Mouse (Mus musculus) midbrain, embryonic 12.5 days (tissue): Measurements from ENCODE around the gene Magi1. TPM values are rescaled to one million over a fixed set of nuclear protein-coding genes. Genes with fewer than 3 reads are reported as not detected.
"Not testable (repeated sequence)": the region's sequence is repeated elsewhere in the genome, so short reads cannot be mapped to it uniquely, and the experiment has no call there.

ENCODE experiments used
- ATAC-seq: fragments of 200-750 bp; cut with Nextera tagmentation; 2 replicates; pipeline ENCODE4 v1.8.0; 2017; ENCODE audit warnings: low read depth, moderate TSS enrichment, moderate library complexity; ENCODE audit not compliant: low FRiP score
- H3K27ac ChIP-seq: fragments of 300-500 bp; sonication (generic); replicated peaks from 2 replicates; pipeline ENCODE4 v1.5.1; 2016; ENCODE audit warnings: mild to moderate bottlenecking
- H3K27me3 ChIP-seq: fragments of 300-500 bp; sonication (generic); 2 replicates; pipeline ENCODE4 v1.6.1; 2016; ENCODE audit warnings: mild to moderate bottlenecking
- H3K36me3 ChIP-seq: fragments of 300-500 bp; sonication (generic); 2 replicates; pipeline ENCODE4 v1.6.1; 2016
- H3K4me1 ChIP-seq: fragments of 300-500 bp; sonication (generic); 2 replicates; pipeline ENCODE4 v1.6.1; 2016
- H3K4me2 ChIP-seq: fragments of 300-500 bp; sonication (generic); replicated peaks from 2 replicates; pipeline ENCODE4 v1.6.1; 2016; ENCODE audit warnings: mild to moderate bottlenecking, moderate library complexity
- H3K4me3 ChIP-seq: fragments of 300-500 bp; sonication (generic); 2 replicates; pipeline ENCODE4 v1.5.1; 2016; ENCODE audit warnings: mild to moderate bottlenecking
- H3K9ac ChIP-seq: fragments of 300-500 bp; sonication (generic); replicated peaks from 2 replicates; pipeline ENCODE4 v1.6.1; 2016; ENCODE audit warnings: mild to moderate bottlenecking, moderate library complexity
- H3K9me3 ChIP-seq: fragments of 300-500 bp; sonication (generic); 2 replicates; pipeline ENCODE4 v1.6.1; 2016; ENCODE audit warnings: mild to moderate bottlenecking
- WGBS: fragments of 180-500 bp; shearing (Covaris S2); methylation state at CpG from one replicate; pipeline ENCODE4 v1.1.7; 2016; 5-methylcytosine and 5-hydroxymethylcytosine counted together
- polyA plus RNA-seq: library from polyadenylated mRNA; unstranded; fragments of >200 nt; fragmentation: Nextera tagmentation; extraction: Ambion mirVana; gene quantifications from 2 replicates; pipeline ENCODE4 v1.2.1, GENCODE M21; 2016

Magi1 gene
- polyA plus RNA-seq, 1 experiment from 2014 or later: 45.1 TPM

DNA sequence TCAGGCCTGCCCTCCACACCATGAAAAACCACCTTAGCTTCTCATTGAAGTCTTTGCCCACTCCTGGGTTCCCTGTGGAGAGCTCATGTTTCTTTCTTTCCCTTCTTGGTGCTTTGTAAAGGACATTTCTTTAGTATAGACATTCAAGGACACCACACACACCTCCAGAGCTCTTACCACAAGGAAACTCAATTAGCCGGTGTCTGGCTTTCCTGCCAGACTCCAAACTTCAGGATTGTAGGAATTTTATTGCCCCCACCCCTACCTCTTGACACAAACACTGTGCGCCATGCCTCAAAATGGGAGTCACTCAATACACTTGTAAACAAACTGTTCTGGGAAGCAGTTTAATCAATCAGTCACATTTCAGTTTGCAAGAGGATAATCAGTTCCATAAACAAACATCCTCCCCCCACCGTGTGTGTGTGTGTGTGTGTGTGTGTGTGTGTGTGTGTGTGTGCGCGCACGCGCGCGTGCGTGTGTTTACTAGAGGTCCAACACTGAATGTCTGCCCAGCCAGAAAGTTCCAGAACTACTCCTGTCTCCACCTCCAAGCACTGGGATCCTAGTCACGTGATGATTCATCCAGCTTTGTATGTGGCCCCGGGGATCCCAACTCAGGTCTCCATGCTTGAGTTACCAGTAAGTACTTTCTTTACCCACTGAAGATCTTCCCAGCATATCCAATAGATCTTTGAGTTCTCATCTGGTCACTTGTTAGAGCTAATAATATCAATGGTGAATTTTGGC, 618.5 kb downstream of the Magi1 start:
- Histone ChIP-seq H3K27me3 (no peaks in the 10 kb centered on the region), H3K36me3 (no peaks in the 10 kb centered on the region), H3K4me2 (no peak overlapping the region), H3K27ac (no peak overlapping the region), H3K9ac (no peak overlapping the region), H3K4me1 (0 out of 2 replicates have a peak, but pooled peaks cover 3% of the 10 kb centered on the region), H3K4me3 (no peak overlapping the region), H3K9me3 (no peaks in the 10 kb centered on the region)
- WGBS: 91% methylated on average over 12 of the region's 12 CpGs
- no peak for ATAC-seq

DNA sequence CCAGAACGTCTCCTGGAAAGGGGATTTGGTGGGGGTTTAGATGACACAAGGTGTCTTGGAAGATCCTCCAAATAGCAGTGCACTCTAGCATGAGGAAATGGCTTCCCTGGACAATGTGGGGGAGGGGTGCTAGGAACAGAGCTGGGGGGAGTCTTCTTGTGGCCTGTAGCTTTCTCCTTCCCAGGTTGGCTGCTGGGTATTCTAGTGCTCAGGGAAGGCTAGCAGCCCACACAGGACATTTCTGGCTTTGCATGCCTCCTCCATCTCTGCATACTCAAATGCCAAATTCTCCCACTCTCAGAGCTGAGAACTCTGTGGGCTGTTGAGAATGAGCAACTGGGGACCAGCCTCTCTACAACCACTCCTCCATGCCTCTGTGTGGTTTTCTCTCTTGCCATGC, 622.6 kb downstream of the Magi1 start:
- H3K27ac ChIP-seq: no peak overlapping the region
- no peaks in the 10 kb centered on the region for H3K27me3 ChIP-seq
- H3K9ac ChIP-seq: no peak overlapping the region
- 56% methylated on average over 1 of the region's 1 CpGs for WGBS
- no peaks in the 10 kb centered on the region for H3K9me3 ChIP-seq
- H3K4me3 ChIP-seq: no peak overlapping the region
- H3K36me3 ChIP-seq: no peaks in the 10 kb centered on the region
- no peak overlapping the region for H3K4me2 ChIP-seq
- no peak for ATAC-seq
- H3K4me1 ChIP-seq: no peaks in the 10 kb centered on the region

DNA sequence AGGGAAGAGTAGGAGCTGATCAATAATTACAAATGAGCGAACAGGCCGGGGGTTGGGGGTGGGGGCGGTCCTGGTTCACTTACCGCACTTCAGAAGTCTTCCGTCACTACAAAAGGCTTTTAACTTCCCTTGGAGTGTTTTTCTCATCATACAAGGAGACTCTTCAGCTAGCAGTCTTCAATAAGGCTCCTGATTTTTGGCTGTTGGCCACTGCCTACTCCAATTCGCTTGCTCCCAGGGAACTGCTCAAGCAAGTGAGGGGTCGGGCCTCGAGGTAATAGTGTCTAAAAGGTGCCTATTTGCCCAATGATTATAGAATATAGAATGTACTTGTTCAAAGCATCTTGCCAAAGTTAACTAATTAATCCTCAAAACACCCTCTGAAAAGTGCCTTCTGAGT, 624.2 kb downstream of the Magi1 start:
- Histone ChIP-seq H3K27me3 (no peaks in the 10 kb centered on the region), H3K4me1 (no peaks in the 10 kb centered on the region), H3K9ac (no peak overlapping the region), H3K4me2 (no peak overlapping the region), H3K4me3 (no peak overlapping the region), H3K9me3 (no peaks in the 10 kb centered on the region), H3K36me3 (no peaks in the 10 kb centered on the region), H3K27ac (no peak overlapping the region)
- 66% methylated on average over 8 of the region's 8 CpGs for WGBS
- ATAC-seq: no peak

DNA sequence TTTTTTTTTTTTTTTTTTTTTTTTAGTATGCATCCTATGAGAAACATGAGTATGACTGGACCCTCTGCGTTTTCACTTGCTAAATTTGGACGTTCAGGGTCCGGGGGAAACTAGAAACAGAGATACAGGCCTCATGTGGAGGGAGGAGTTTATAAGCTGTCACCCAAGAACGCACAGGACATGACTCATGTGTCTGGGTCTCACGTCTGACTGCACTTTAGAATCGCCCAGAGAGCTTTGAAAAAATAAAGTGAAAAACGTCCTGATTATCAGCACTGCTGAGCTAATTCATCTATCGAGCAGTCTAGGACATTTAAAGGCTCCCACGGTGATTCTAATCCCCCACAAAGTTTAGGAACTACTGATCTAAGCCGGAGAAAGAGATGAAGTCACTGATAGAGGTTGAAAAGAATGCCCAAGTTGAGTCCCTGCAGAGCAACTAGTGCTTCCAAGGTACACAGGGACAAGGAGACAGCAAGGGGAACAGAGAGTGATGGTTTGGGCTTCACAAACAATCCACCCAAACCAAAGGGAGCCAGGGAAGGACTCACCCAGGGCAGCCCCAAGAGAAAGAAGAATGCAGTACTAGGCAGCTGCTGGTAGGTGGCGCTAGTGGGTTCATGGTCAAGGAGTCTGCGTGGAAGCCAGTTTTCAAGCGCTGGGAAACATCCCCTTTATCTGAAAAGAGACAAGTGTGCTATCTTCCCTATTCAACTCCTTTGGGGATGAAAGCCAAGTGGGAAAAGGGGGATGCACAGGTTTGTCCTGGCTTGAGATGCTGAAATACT, 626.3 kb downstream of the Magi1 start:
- no peaks in the 10 kb centered on the region for H3K9me3 ChIP-seq
- no peaks in the 10 kb centered on the region for H3K36me3 ChIP-seq
- H3K9ac ChIP-seq: no peak overlapping the region
- 38% methylated on average over 13 of the region's 13 CpGs for WGBS
- no peaks in the 10 kb centered on the region for H3K27me3 ChIP-seq
- no peak for ATAC-seq
- H3K4me1 ChIP-seq: no peaks in the 10 kb centered on the region
- H3K27ac ChIP-seq: no peak overlapping the region
- no peak overlapping the region for H3K4me2 ChIP-seq
- no peak overlapping the region for H3K4me3 ChIP-seq

DNA sequence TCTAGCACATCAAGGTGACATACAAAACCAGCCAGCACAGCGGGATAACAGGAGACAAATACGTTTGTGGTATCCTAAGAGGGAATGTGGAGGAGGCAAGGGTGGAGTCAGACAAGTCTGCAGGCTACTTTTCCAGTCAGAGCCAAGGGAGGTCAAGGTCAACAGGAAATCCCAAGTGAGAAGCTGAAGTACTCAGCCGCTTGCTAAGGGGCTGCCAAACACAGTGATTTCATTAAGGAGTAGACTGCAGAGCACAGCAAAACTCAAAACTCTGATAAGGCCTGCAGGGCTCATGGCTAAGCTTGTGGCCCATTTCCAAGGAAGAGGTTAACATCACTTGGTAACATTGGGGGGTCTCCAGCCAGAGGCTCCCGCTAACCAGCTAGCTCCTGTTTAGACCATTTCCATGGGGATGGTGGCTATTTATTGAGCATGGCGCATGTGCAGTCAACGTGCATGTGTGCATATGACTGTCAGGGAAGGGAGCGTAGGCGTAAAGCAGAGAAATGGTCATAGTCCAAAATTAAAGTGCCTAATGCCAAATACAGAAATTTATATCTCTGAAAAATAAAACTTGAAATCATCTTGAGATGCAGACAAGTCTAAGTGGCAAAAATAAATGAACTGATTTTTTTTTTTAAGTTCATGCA, 635.0 kb downstream of the Magi1 start:
- H3K9ac ChIP-seq: no peak overlapping the region
- H3K4me1 ChIP-seq: no peaks in the 10 kb centered on the region
- no peaks in the 10 kb centered on the region for H3K36me3 ChIP-seq
- 82% methylated on average over 8 of the region's 8 CpGs for WGBS
- ATAC-seq: no peak
- no peak overlapping the region for H3K27ac ChIP-seq
- no peaks in the 10 kb centered on the region for H3K9me3 ChIP-seq
- H3K27me3 ChIP-seq: no peaks in the 10 kb centered on the region
- no peak overlapping the region for H3K4me3 ChIP-seq
- no peak overlapping the region for H3K4me2 ChIP-seq

DNA sequence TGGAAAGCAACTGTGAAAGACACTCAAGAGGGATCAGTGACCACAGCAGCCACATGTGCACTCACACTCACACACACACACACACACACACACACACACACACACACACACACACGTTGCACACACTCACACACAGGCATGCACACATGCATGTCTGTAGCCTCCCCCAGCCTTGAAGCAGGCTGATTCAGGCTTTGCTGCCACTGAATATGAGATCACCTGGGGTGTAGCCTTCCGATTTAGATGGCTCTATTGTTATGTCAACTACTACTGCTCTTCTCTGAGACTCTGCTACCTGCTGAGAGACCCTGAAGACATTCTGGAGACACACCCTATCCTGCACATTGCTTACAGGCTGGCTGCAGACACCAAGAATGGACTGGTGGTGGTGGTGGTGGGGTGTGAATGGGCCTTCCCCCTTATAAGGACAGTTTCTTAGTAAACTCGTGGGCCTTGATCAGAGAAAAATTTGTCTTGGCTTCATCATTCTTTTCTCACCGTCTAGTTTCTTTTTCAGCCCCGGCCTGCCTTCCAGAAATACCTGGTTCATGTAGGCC, 653.9 kb downstream of the Magi1 start:
- H3K4me3 ChIP-seq, H3K4me2 ChIP-seq, H3K4me1 ChIP-seq, H3K36me3 ChIP-seq, H3K9ac ChIP-seq, H3K27ac ChIP-seq, H3K27me3 ChIP-seq, H3K9me3 ChIP-seq, ATAC-seq: not testable (repeated sequence)
- WGBS: 64% methylated on average over 5 of the region's 5 CpGs

DNA sequence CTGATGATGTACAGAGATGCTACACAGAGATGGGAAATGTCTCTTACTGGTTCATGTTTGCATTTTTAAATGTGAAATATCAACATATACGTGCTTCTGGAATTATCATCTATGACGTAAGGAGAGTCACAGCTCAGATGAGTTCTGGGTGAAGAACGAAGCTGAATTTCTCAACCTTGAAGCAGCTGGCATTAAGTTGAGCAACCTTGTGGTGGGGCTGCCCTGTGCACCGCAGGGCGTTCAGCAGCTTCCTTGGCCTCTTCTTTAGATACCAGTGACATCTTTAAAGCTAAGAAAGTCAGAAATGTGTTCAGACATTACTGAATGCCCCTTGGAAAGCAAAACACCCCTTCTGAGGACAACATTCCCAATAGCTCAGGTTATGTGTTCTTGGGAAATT, 656.5 kb downstream of the Magi1 start:
- 84% methylated on average over 5 of the region's 5 CpGs for WGBS
- H3K36me3 ChIP-seq: no peaks in the 10 kb centered on the region
- no peak for ATAC-seq
- no peak overlapping the region for H3K4me2 ChIP-seq
- H3K4me3 ChIP-seq: no peak overlapping the region
- H3K9ac ChIP-seq: no peak overlapping the region
- H3K4me1 ChIP-seq: no peaks in the 10 kb centered on the region
- no peak overlapping the region for H3K27ac ChIP-seq
- H3K27me3 ChIP-seq: no peaks in the 10 kb centered on the region
- no peaks in the 10 kb centered on the region for H3K9me3 ChIP-seq

Other genes with a start within 250 kb of the Magi1 start
- 7.5 and 8.8 TPM in 2 replicates for gene Slc25a26, start 216.4 kb upstream of the Magi1 start, polyA plus RNA-seq